Mouse (Mus musculus): ENCODE measurements at regions not wholly inside any gene's neighbourhood (a gene's known extent, or its start where the extent isn't known, plus 50 kb on each side); places are given as distances from the start of the nearest gene placed in this dataset.

DNA sequence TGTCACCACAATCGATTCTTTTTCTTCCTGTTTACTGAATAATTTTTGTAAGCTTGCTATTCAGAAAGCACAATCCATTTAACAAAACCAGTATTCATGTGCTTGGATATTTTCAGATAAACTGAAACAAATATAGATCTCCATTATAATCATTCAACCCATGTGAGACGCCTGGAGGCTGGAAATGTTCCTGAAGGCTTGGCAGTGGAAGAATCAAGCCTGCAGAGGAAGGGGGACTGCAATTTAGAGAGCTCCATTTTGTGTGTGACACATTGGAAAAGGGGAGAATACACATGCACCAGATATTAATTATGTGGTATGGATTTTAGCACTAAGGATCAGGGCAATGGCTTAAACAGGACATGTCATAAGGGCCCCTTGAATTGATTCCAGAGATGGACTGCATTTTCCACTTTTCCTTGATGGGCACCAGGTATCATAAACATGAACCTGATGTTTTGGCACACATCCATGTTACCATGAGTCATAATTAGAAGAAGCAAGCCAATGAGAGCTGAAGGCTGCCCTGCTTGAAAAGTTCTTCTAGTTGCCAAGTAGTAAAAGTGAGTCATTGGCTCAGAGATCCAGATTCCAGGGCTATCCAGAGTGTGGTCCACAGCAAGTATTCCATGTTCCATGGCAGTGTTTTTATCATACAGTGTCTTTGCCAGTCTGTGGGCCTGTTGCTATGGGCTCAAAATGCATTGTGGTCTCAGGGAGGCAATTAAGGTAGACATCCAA lies 282.8 kb downstream of the Impad1 start:
- Histone ChIP-seq H3K36me3 (ENCODE audit: control insufficient read depth, insufficient read depth) (no peaks in the 10 kb centered on the region), H3K27me3 (ENCODE audit: control insufficient read depth, insufficient read depth, low read length) (no peaks in the 10 kb centered on the region), H3K27ac (ENCODE audit: low read length) (no peak overlapping the region), H3K9me3 (replicated peaks; ENCODE audit: control insufficient read depth, low read length) (no peaks in the 10 kb centered on the region), H3K4me3 (ENCODE audit: low read length) (no peak overlapping the region), H3K4me1 (ENCODE audit: control insufficient read depth, insufficient read depth, low read length) (no peaks in the 10 kb centered on the region), H3K9ac (ENCODE audit: low read length) (no peak overlapping the region), H3K4me2 (ENCODE audit: low read depth, low read length) (no peak overlapping the region)
- ATAC-seq (replicated peaks; ENCODE audit: extremely low read depth, insufficient read depth, low FRiP score) = no peak
- 75% methylated on average over 2 of the region's 2 CpGs for WGBS

DNA sequence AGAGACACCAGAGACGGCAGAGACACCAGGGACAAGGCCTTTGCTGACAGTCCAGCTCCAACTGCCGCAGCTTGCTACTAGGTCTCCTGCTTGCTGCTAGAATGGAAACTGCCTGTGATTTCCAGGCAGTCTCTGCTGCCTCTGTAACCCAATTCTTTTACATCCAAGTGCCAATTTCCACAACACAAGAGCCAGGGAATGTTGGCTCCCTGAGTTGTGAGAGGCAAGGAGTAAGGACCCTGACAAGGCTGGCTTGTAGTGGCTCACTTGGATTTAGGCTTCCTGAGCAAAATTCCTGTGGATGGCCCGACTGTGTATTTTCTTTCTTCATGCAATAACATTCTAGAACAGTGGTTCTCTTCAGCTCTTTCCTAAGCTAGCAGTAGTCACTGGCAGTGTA lies 283.9 kb downstream of the Impad1 start:
- Histone ChIP-seq H3K4me2 (ENCODE audit: low read depth, low read length) (no peak overlapping the region), H3K36me3 (ENCODE audit: control insufficient read depth, insufficient read depth) (no peaks in the 10 kb centered on the region), H3K9me3 (replicated peaks; ENCODE audit: control insufficient read depth, low read length) (no peaks in the 10 kb centered on the region), H3K27me3 (ENCODE audit: control insufficient read depth, insufficient read depth, low read length) (no peaks in the 10 kb centered on the region), H3K4me1 (ENCODE audit: control insufficient read depth, insufficient read depth, low read length) (no peaks in the 10 kb centered on the region), H3K4me3 (ENCODE audit: low read length) (no peak overlapping the region), H3K9ac (ENCODE audit: low read length) (no peak overlapping the region), H3K27ac (ENCODE audit: low read length) (no peak overlapping the region)
- no peak for ATAC-seq (replicated peaks; ENCODE audit: extremely low read depth, insufficient read depth, low FRiP score)
- WGBS = 72% methylated on average over 3 of the region's 3 CpGs

DNA sequence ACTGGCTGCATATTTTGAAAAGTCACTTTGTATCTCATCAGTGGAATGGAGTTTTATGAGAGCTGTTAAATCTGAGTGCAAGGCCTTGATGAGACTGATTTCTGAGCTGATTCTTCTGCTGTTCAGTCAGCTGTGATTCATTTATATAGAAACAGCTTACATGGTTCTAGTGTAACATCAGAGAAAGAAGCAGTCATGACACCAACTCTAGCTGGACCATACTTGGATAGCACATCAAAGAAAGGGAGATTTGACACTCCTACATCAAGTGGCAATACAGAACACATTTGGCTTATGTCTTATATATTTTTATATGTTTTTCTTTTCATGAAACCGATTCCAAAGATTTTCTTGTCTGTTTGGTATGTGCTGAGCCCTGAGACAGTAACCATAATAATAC lies 296.0 kb downstream of the Impad1 start:
- WGBS = 46% methylated on average over 1 of the region's 1 CpGs
- no peak for ATAC-seq (replicated peaks; ENCODE audit: extremely low read depth, insufficient read depth, low FRiP score)
- Histone ChIP-seq H3K9me3 (replicated peaks; ENCODE audit: control insufficient read depth, low read length) (no peaks in the 10 kb centered on the region), H3K27ac (ENCODE audit: low read length) (no peak overlapping the region), H3K27me3 (ENCODE audit: control insufficient read depth, insufficient read depth, low read length) (no peaks in the 10 kb centered on the region), H3K4me3 (ENCODE audit: low read length) (no peak overlapping the region), H3K9ac (ENCODE audit: low read length) (no peak overlapping the region), H3K36me3 (ENCODE audit: control insufficient read depth, insufficient read depth) (no peaks in the 10 kb centered on the region), H3K4me1 (ENCODE audit: control insufficient read depth, insufficient read depth, low read length) (no peaks in the 10 kb centered on the region), H3K4me2 (ENCODE audit: low read depth, low read length) (no peak overlapping the region)

DNA sequence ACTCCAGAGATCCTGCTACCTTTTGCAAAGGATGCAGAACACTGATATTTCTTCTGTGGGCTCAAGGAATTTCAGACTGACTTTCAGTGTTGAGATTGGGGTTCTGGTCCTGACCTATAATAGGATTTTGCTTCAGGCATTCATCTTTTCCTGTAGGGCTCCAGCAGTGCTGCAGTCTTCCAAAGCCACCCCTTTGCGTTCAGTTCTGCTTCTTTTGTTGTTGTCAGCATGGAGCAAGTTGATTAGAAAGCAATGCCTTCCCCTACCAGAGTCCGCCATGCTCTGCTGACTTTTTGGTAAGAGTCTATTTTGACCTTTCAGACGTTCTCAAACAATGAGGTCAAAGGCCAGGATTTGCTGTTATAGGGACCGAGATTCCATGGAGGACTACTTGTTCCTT lies 297.0 kb downstream of the Impad1 start:
- no peak overlapping the region for H3K4me3 ChIP-seq (ENCODE audit: low read length)
- H3K4me2 ChIP-seq (ENCODE audit: low read depth, low read length) = no peak overlapping the region
- no peaks in the 10 kb centered on the region for H3K27me3 ChIP-seq (ENCODE audit: control insufficient read depth, insufficient read depth, low read length)
- H3K36me3 ChIP-seq (ENCODE audit: control insufficient read depth, insufficient read depth) = no peaks in the 10 kb centered on the region
- no peaks in the 10 kb centered on the region for H3K4me1 ChIP-seq (ENCODE audit: control insufficient read depth, insufficient read depth, low read length)
- H3K27ac ChIP-seq (ENCODE audit: low read length) = no peak overlapping the region
- H3K9ac ChIP-seq (ENCODE audit: low read length) = no peak overlapping the region
- no peak for ATAC-seq (replicated peaks; ENCODE audit: extremely low read depth, insufficient read depth, low FRiP score)
- H3K9me3 ChIP-seq (replicated peaks; ENCODE audit: control insufficient read depth, low read length) = no peaks in the 10 kb centered on the region
- 55% methylated on average over 4 of the region's 4 CpGs for WGBS

DNA sequence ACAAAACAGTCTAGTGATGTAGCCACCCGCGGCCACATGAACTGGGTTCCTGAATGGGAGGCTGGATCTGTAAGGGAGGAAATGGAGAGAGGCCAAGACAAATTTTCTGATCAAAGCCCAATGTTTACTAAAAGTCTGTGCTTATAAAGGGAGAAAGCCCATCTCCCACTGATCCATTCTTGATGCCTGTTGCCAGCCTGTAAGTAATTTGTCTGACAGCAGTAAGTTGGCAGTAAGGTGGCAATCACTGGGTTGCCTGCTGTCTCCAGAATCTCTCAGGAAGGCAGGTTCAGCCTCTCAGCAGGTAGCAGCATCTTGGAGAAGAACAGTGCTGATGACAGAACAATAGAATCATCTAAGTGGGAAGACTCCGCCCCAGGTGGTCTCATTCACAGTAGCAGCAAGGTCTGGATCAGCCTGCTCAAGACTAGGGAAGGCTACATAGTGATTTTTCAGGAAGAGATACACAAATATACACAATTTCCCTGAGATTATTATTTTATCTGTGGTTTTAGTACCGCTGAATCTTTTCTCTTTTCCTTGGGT lies 327.9 kb downstream of the Impad1 start:
- Histone ChIP-seq H3K9ac (ENCODE audit: low read length) (no peak overlapping the region), H3K4me2 (ENCODE audit: low read depth, low read length) (no peak overlapping the region), H3K9me3 (replicated peaks; ENCODE audit: control insufficient read depth, low read length) (no peaks in the 10 kb centered on the region), H3K27me3 (ENCODE audit: control insufficient read depth, insufficient read depth, low read length) (no peaks in the 10 kb centered on the region), H3K4me3 (ENCODE audit: low read length) (no peak overlapping the region), H3K27ac (ENCODE audit: low read length) (no peak overlapping the region), H3K36me3 (ENCODE audit: control insufficient read depth, insufficient read depth) (no peaks in the 10 kb centered on the region), H3K4me1 (ENCODE audit: control insufficient read depth, insufficient read depth, low read length) (0 out of 2 replicates have a peak, but pooled peaks cover 2% of the 10 kb centered on the region)
- WGBS = 56% methylated on average over 4 of the region's 4 CpGs
- ATAC-seq (replicated peaks; ENCODE audit: extremely low read depth, insufficient read depth, low FRiP score) = no peak

DNA sequence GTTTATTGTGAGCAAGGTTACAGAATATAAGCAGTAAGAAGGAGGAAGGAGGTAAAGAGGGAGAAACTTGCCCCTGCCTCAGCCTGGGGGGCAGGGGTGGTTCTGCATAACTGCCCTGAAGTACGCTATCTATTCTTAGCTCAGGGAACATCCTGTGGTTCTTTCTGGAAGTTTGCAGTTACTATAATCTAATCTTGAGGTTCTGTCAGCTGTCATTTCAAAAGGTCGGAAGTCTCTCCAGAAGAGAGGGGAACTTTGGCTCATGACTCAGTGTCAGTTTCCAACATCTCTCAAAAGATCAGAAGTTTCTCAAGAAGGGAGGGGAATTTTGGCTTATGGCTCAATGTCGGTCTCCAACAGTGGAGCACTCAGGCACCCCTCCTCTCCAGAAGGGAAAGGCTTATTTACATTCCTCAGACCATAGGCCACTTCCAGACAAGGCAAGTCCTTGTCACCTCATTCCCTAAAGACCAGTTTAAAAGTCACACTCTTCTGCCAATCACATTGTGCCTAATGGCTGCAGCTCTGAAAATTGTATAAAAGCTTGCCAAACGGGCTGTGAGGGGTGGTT lies 328.9 kb downstream of the Impad1 start:
- Histone ChIP-seq H3K9ac (ENCODE audit: low read length) (no peak overlapping the region), H3K4me3 (ENCODE audit: low read length) (no peak overlapping the region), H3K27me3 (ENCODE audit: control insufficient read depth, insufficient read depth, low read length) (no peaks in the 10 kb centered on the region), H3K4me1 (ENCODE audit: control insufficient read depth, insufficient read depth, low read length) (0 out of 2 replicates have a peak, but pooled peaks cover 2% of the 10 kb centered on the region), H3K4me2 (ENCODE audit: low read depth, low read length) (no peak overlapping the region), H3K9me3 (replicated peaks; ENCODE audit: control insufficient read depth, low read length) (peaks cover 2% of the 10 kb centered on the region), H3K27ac (ENCODE audit: low read length) (no peak overlapping the region), H3K36me3 (ENCODE audit: control insufficient read depth, insufficient read depth) (no peaks in the 10 kb centered on the region)
- WGBS = 35% methylated on average over 4 of the region's 4 CpGs
- 0 out of 2 replicates have a peak, but pooled peaks have one; percentile 32 for ATAC-seq (replicated peaks; ENCODE audit: extremely low read depth, insufficient read depth, low FRiP score)

DNA sequence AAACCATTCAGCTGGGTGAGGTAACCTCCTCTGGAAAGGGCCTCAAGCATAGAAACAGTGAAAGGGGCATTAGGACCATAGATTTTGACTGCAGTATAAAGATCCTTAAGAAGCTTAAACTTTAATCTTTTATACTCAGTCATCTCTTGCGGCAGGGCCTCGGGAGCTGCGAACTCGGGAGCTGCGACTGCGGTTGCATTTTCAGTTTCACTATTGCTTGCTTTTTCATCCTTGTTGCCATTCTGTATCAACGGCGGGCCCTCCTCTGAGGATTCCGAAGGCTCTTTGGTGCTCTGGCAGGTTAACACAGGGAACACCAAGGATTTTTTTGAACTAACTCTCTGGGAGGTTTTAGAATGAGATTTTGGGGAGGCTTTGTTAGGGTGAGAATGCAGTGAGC lies 333.9 kb downstream of the Impad1 start:
- H3K27me3 ChIP-seq (ENCODE audit: control insufficient read depth, insufficient read depth, low read length) = no peaks in the 10 kb centered on the region
- H3K9ac ChIP-seq (ENCODE audit: low read length) = no peak overlapping the region
- H3K4me3 ChIP-seq (ENCODE audit: low read length) = no peak overlapping the region
- 0 out of 2 replicates have a peak, but pooled peaks cover 2% of the 10 kb centered on the region for H3K4me1 ChIP-seq (ENCODE audit: control insufficient read depth, insufficient read depth, low read length)
- peaks cover 3% of the 10 kb centered on the region for H3K9me3 ChIP-seq (replicated peaks; ENCODE audit: control insufficient read depth, low read length)
- no peak overlapping the region for H3K27ac ChIP-seq (ENCODE audit: low read length)
- no peaks in the 10 kb centered on the region for H3K36me3 ChIP-seq (ENCODE audit: control insufficient read depth, insufficient read depth)
- WGBS = 89% methylated on average over 9 of the region's 9 CpGs
- no peak overlapping the region for H3K4me2 ChIP-seq (ENCODE audit: low read depth, low read length)
- no peak for ATAC-seq (replicated peaks; ENCODE audit: extremely low read depth, insufficient read depth, low FRiP score)

DNA sequence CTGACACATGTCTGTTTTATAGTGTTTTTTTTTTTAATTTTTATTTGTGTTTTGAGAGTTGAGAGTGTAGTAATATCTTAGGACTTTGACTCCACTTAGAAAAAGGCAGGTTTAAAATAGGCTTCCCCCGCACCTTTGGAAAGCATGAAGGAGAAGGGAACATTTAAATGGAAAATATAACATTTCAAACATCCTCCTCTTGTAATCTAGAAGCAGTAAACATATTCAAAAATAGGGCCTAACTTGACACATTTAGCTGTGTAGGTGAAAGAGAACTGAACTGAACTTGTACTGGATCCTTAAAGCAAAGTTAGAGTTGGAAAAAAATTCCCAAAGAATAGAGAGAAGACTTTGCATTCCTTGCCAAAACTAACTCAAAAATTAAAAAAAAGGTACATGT lies 343.1 kb downstream of the Impad1 start:
- ATAC-seq (replicated peaks; ENCODE audit: extremely low read depth, insufficient read depth, low FRiP score) = no peak
- WGBS = 97% methylated on average over 1 of the region's 1 CpGs
- H3K27me3 ChIP-seq (ENCODE audit: control insufficient read depth, insufficient read depth, low read length) = no peaks in the 10 kb centered on the region
- H3K9me3 ChIP-seq (replicated peaks; ENCODE audit: control insufficient read depth, low read length) = no peaks in the 10 kb centered on the region
- no peaks in the 10 kb centered on the region for H3K4me1 ChIP-seq (ENCODE audit: control insufficient read depth, insufficient read depth, low read length)
- H3K36me3 ChIP-seq (ENCODE audit: control insufficient read depth, insufficient read depth) = no peaks in the 10 kb centered on the region
- no peak overlapping the region for H3K4me3 ChIP-seq (ENCODE audit: low read length)
- no peak overlapping the region for H3K9ac ChIP-seq (ENCODE audit: low read length)
- H3K4me2 ChIP-seq (ENCODE audit: low read depth, low read length) = no peak overlapping the region
- no peak overlapping the region for H3K27ac ChIP-seq (ENCODE audit: low read length)

DNA sequence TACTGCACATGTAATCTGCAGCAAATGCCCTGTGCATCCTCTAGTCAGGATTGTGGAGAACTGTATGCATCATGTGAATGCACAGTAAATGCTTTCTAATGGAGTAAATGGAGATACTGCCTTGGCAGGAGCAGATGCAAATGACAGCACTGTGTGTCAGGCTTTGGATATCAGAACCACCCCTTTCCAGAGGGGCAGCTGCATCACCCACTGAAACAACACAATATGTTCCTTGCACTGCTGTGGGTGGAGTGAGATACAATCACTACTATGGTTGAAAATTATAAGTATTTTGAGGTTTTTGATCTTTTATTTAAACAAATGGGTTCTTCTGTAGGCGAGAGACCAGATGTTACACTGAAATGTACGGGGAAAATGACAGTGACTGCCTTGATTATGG lies 350.5 kb downstream of the Impad1 start:
- H3K4me1 ChIP-seq (ENCODE audit: control insufficient read depth, insufficient read depth, low read length) = no peaks in the 10 kb centered on the region
- H3K9me3 ChIP-seq (replicated peaks; ENCODE audit: control insufficient read depth, low read length) = no peaks in the 10 kb centered on the region
- H3K4me3 ChIP-seq (ENCODE audit: low read length) = no peak overlapping the region
- no peaks in the 10 kb centered on the region for H3K36me3 ChIP-seq (ENCODE audit: control insufficient read depth, insufficient read depth)
- H3K9ac ChIP-seq (ENCODE audit: low read length) = no peak overlapping the region
- H3K27me3 ChIP-seq (ENCODE audit: control insufficient read depth, insufficient read depth, low read length) = no peaks in the 10 kb centered on the region
- no peak overlapping the region for H3K27ac ChIP-seq (ENCODE audit: low read length)
- H3K4me2 ChIP-seq (ENCODE audit: low read depth, low read length) = no peak overlapping the region
- ATAC-seq (replicated peaks; ENCODE audit: extremely low read depth, insufficient read depth, low FRiP score) = no peak
- 72% methylated on average over 2 of the region's 2 CpGs for WGBS
